Mouse (Mus musculus) olfactory bulb, adult 2 months (tissue): ENCODE measurements around the gene Exosc8.

Experiments used
- CTCF ChIP-seq: fragments of 200-500 bp; IDR thresholded peaks from 2 replicates; pipeline ENCODE4 v1.5.1; 2012; ENCODE audit warnings: low read depth, mild to moderate bottlenecking, low read length, moderate library complexity; ENCODE audit not compliant: insufficient read depth
- POLR2A ChIP-seq: fragments of 200-500 bp; IDR thresholded peaks from 2 replicates; pipeline ENCODE4 v1.6.1; 2012; ENCODE audit warnings: mild to moderate bottlenecking, low read depth, low read length, moderate library complexity; ENCODE audit not compliant: insufficient read depth

- TF ChIP-seq CTCF (no peak), POLR2A (no peak)
Observed at GRCm38 (mm10) chr3:54768592-54768991, 33.4 kb upstream of the Exosc8 start.
